Mouse (Mus musculus): Measurements from ENCODE around the gene Pramel6. TPM values are rescaled to one million over a fixed set of nuclear protein-coding genes. Genes with fewer than 3 reads are reported as not detected.
"Not testable (repeated sequence)": the region's sequence is repeated elsewhere in the genome, so short reads cannot be mapped to it uniquely, and the experiment has no call there.

Pramel6 gene
- total RNA-seq (2014; fragmentation: Nextera tagmentation) (not detected in 2 replicates), total RNA-seq (2017) (not detected in 2 replicates)

DNA sequence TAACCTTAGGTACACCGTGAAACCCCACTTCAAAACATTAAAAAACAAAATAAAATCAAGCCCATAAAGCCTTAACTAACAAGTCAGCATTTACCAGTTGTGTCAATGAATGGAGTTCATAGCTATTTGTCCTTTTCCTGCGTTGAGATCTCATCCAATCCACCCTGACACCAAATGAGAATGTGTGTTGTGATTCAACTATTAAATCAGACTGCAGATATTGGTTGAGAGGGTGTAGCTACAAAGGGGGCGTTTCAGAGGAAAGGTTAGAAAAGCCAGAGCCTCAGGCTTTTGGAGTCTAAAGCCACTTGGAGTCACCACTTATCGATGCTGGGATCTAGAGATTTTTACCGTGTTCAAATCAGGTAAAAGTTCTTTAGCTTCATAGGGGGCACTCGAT lies at the start of gene Pramel6:
TSS of gene Pramel6 (plus strand) at position 301 of the 400 bp plus-strand sequence.
- ATAC-seq (replicated peaks; ENCODE audit: low FRiP score, low TSS enrichment, poor library complexity, severe bottlenecking) = no peak

DNA sequence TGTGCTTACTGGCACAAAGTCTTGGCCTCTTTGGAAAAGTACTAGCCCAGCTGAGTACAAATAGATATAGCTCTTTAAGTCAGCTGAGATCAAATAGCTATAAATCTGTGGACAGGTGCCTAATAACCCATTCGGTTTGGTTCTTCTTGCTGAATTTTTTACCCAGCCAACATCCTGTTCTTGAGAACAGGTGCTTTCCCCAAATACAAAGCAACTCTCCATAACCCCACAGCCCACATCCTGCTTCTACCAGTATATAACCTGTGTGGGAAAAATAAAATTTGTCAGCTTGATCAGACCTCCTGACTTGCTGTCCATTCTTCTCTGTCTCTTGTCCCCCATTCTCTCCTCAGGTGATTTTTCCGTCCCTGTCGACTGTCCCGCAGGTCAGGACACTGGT lies 44.6 kb upstream of the Pramel6 start:
- no peak for ATAC-seq (replicated peaks; ENCODE audit: low FRiP score, low TSS enrichment, poor library complexity, severe bottlenecking)

DNA sequence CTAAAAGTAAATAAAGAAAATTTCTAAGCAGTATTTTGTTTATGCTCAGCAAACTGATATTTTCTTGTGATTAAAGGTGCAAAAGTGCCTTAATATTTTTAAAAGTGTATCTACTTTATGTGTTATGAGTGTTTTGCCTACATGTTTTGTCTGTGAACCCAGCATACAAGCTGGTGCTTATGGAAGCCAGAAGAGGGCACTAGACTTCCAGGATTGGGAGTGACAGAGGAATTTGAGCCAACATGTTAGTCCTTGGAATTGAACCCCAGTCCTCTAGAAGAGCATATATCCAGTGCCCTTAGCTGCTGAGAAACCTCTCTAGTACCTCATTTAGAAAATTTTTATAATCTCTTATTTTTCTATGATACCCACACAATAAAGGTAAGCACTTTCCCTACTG lies 26.2 kb upstream of the Pramel6 start:
- no peak for ATAC-seq (replicated peaks; ENCODE audit: low FRiP score, low TSS enrichment, poor library complexity, severe bottlenecking)

DNA sequence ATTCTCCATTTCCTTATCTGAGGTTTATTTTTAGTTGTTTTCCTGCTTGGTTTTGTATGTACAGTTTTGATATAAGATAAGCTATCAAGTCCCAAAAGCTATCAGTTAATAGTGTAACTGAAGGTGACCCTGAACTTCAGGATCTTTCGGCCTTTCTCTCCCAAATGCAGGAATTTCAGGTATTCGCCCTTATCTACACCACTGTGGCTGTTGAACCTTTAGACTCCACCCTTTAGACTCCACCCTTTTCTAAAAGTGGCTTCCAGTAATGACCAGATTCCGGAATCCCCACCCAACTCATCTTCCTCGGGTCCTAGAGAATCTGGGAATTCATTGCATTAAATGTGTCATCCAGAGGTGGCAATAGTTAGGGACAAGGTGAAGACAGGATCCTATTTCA lies 25.2 kb upstream of the Pramel6 start:
- no peak for ATAC-seq (replicated peaks; ENCODE audit: low FRiP score, low TSS enrichment, poor library complexity, severe bottlenecking)

DNA sequence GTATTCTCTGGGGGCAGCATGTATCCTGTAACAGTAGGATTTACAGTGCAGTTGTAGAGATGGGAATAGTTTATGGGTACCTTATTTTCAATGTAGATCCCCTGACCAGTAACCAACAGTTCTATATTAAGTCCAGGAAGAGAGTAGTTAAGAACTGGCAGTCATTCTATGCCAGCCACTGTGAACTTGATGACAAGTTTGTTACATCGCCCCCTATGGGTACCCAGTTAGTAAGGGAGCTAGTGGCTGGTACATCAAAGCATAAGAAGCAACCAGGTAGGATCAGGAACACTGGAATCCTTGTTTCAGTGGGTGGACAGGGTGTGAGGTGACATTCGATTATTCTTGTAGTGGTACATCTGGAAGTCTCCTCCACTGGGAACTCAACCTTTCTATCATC lies 24.1 kb upstream of the Pramel6 start:
- ATAC-seq (replicated peaks; ENCODE audit: low FRiP score, low TSS enrichment, poor library complexity, severe bottlenecking) = no peak

DNA sequence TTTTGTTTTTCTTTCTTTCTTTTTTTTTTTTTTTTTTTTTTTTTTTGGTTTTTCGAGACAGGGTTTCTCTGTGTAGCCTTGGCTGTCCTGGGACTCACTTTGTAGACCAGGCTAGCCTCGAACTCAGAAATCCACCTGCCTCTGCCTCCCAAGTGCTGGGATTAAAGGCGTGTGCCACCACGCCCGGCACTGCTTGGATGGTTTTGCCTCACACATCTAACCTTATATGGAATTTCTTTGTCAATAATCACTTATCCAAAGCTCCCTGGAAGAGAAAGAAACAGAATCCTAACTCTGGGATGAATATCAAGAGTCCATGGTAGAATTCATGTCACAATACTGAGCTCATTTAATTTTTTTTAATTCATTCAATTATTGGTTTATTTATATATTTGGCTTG lies 9.4 kb upstream of the Pramel6 start, which contains the start of gene Pramel7:
TSS of gene Pramel7 (minus strand) at position 101 of the 400 bp plus-strand sequence.
- not testable (repeated sequence) for ATAC-seq (replicated peaks; ENCODE audit: low FRiP score, low TSS enrichment, poor library complexity, severe bottlenecking)

DNA sequence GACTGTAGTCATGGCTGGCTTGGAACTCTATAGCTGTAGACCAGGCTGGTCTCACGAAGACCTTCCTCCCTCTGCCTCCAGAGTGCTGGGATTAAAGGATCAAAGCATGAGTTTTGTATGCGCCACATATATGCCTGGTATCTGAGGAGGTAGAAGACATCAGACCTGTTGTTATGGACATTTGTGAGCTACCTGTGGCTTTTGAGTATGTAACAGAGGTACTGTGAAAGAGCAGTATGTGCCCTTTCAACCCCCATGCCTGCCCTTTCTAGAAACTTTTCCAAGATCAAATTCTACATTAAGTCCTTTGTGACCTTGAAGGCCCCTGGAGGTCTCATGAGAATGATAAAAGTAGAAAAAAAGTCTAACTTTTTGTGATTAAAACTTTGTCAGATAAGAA lies 8.7 kb downstream of the Pramel6 start:
- ATAC-seq (replicated peaks; ENCODE audit: low FRiP score, low TSS enrichment, poor library complexity, severe bottlenecking) = no peak

DNA sequence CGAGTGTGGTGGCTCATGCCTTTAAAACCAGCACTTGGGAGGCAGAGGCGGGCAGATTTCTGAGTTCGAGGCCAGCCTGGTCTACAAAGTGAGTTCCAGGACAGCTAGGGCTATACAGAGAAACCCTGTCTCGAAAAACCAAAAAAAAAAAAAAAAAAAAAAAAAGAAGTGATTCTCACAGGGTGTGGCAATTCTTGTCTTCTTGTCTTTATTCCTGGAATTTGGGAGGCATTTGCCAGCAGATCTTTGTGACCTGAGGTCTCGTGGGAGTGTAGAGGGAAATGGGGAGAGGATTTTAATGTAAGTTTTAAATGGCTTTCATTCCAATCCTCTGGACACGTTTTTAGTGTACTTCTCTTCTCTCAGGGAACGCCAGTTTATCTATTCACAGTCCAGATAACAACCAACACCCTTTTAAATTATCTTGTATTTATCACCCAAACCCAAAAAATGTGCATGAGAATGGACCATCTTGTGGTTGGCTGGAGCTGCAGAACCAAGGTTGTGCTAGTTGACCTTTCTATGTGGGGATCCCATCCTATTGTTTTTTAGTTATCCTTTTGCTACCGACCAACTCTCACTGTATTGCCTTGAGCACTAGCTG lies 9.2 kb downstream of the Pramel6 start:
- no peak for ATAC-seq (replicated peaks; ENCODE audit: low FRiP score, low TSS enrichment, poor library complexity, severe bottlenecking)

DNA sequence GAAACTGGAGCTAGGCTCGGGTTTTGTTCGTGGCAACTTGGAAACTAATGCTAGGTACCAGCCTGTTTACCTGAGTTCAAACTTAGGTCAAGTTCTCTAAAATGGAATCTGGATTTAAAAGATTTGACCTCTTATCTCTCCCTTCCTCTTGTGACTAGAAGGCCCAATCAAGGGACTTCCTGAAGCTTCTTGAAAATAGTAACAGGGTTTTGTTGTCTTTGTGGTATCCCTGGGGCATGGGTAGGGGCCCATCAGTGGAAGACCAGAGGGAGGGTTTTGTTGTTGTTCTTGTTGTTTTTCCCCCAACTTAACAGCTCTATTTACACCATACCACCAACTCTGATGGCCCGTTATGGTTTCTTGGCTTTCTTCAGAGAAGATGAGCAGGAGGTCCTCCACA lies 10.2 kb downstream of the Pramel6 start:
- ATAC-seq (replicated peaks; ENCODE audit: low FRiP score, low TSS enrichment, poor library complexity, severe bottlenecking) = no peak

DNA sequence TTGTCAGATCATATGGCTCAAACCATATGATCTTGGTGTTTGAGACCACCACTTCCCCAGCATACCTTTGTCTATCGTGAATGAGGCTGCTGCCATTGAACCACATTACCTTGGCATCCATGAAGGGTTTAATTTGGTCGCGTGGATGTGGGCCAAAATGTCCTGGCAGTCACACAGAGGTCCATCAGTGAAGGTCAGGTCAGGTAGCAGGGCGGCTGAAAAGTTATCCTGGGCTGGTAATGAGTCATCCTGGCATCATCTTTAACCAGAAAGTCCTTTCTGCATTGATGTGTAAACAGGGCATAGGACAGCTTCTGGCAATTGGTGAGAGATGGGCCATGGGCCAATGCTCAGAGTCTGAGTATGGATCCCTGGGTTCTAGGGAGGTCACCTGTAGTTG lies 14.3 kb downstream of the Pramel6 start:
- ATAC-seq (replicated peaks; ENCODE audit: low FRiP score, low TSS enrichment, poor library complexity, severe bottlenecking) = no peak

DNA sequence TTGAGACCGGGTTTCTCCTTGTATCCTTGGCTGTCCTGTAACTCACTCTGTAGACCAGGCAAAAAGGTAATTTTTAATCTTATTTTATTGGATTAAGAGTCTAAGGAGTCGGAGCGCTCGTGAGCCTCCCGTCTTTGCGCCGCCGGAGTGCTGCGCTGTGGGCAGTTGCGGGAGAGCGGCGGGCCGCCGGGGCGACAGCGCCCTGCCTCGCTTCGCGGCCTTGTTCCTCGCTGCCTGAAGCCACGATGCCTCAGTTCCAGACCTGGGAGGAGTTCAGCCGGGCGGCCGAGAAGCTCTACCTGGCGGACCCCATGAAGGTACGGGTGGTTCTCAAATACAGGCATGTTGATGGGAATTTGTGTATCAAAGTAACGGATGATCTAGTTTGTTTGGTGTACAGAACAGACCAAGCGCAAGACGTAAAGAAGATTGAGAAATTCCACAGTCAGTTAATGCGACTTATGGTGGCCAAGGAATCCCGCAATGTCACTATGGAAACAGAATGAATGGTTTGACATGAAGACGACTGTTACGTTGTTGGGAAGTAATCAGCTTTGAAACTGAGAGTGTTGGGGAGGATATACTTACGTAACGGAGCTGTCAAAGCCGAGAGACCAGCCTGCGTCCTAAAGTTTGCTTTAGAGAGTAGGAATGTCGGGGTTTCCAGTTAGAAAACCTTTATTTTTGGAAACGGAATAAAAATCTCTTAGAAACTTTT lies 19.7 kb downstream of the Pramel6 start:
- ATAC-seq (replicated peaks; ENCODE audit: low FRiP score, low TSS enrichment, poor library complexity, severe bottlenecking) = 0 out of 2 replicates have a peak, but pooled peaks have one; percentile 47

DNA sequence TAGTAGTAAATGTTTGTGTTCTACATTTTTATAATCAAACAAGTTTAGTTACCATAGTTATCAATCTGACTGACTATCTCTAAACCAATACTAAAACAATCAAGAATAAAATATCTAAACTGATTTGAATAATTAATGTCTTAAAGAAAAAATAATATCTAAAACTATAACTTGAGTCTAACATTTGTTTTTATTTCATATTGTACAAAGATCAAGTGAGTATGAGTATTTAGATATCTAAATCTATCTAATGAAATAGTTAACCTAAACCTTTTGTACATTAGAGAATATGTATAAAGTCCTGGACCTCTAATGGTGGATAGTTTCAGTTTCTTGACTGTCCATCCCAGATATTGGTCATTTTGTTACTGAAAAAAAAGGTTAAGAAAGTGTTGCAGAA lies 25.1 kb downstream of the Pramel6 start, which contains the start of gene Olfr153:
TSS of gene Olfr153 (plus strand) at position 301 of the 400 bp plus-strand sequence.
- no peak for ATAC-seq (replicated peaks; ENCODE audit: low FRiP score, low TSS enrichment, poor library complexity, severe bottlenecking)

DNA sequence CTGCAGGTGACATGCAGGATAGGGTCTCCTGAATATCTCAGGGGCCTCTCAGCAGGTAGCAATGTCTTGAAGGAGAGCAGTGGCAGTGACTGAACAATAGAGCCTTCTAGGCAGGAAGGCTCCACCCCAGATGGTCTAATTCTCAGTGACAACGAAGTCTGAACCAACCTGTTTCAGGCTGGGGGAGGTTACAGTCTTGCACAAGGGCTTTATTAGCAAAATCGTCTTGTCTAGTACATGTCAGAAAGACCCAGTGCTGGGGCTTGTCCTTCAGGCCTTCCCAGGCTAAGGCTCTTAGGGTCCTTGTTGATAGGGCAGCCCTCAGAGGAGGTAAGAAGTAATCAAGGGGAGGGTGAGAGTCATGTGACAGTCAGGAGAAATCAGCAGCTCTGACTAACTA lies 28.5 kb downstream of the Pramel6 start:
- ATAC-seq (replicated peaks; ENCODE audit: low FRiP score, low TSS enrichment, poor library complexity, severe bottlenecking) = no peak

DNA sequence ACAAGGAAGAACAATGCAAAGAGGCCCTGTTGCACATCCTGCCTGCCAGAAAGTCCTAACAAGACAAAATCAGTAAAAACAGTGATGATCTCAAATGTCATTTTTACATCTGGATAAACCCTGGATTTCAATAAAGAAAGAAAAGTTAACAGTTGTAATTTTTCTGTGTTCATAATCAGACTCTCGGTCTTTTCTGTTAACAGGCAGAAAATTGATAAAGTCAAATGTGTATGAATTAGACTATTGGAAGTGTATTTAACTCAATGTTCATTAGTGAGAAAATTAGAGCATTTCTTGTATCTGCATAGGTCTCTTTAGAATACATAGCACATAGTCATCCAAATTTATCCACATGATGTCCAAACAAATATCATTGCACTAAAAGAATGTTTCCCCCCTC lies 39.1 kb downstream of the Pramel6 start, which contains the start of gene Olfr1128:
TSS of gene Olfr1128 (minus strand) at position 101 of the 400 bp plus-strand sequence.
- no peak for ATAC-seq (replicated peaks; ENCODE audit: low FRiP score, low TSS enrichment, poor library complexity, severe bottlenecking)

Other genes with a start within 250 kb of the Pramel6 start
- gene Olfr1116, start 239.0 kb upstream of the Pramel6 start, total RNA-seq (2014; fragmentation: Nextera tagmentation) = not detected in 2 replicates
- not detected in 2 replicates for gene Olfr1116, start 239.0 kb upstream of the Pramel6 start, total RNA-seq (2017)
- not detected in 2 replicates for gene Olfr1118, start 199.0 kb upstream of the Pramel6 start, total RNA-seq (2014; fragmentation: Nextera tagmentation)
- gene Olfr1118, start 199.0 kb upstream of the Pramel6 start, total RNA-seq (2017) = not detected in 2 replicates
- gene Olfr1120, start 151.8 kb upstream of the Pramel6 start, total RNA-seq (2014; fragmentation: Nextera tagmentation) = not detected in 2 replicates
- gene Olfr1120, start 151.8 kb upstream of the Pramel6 start, total RNA-seq (2017) = not detected in 2 replicates
- not detected in 2 replicates for gene Olfr1121, start 136.7 kb upstream of the Pramel6 start, total RNA-seq (2014; fragmentation: Nextera tagmentation)
- gene Olfr1121, start 136.7 kb upstream of the Pramel6 start, total RNA-seq (2017) = not detected in 2 replicates
- gene Olfr1122, start 120.7 kb upstream of the Pramel6 start, total RNA-seq (2014; fragmentation: Nextera tagmentation) = not detected in 2 replicates
- gene Olfr1122, start 120.7 kb upstream of the Pramel6 start, total RNA-seq (2017) = not detected in 2 replicates
- gene Olfr1123, start 89.9 kb upstream of the Pramel6 start, total RNA-seq (2014; fragmentation: Nextera tagmentation) = not detected in 2 replicates
- not detected in 2 replicates for gene Olfr1123, start 89.9 kb upstream of the Pramel6 start, total RNA-seq (2017)
- gene Olfr1124, start 76.3 kb upstream of the Pramel6 start, total RNA-seq (2014; fragmentation: Nextera tagmentation) = not detected in 2 replicates
- gene Olfr1124, start 76.3 kb upstream of the Pramel6 start, total RNA-seq (2017) = not detected in 2 replicates
- gene Olfr1126, start 52.6 kb upstream of the Pramel6 start, total RNA-seq (2014; fragmentation: Nextera tagmentation) = not detected in 2 replicates
- gene Olfr1126, start 52.6 kb upstream of the Pramel6 start, total RNA-seq (2017) = not detected in 2 replicates
- not detected in 2 replicates for gene Pramel7, start 9.5 kb upstream of the Pramel6 start, total RNA-seq (2014; fragmentation: Nextera tagmentation)
- gene Pramel7, start 9.5 kb upstream of the Pramel6 start, total RNA-seq (2017) = not detected in 2 replicates
- gene Olfr153, start 25.2 kb downstream of the Pramel6 start, total RNA-seq (2014; fragmentation: Nextera tagmentation) = not detected in 2 replicates
- not detected in 2 replicates for gene Olfr153, start 25.2 kb downstream of the Pramel6 start, total RNA-seq (2017)
- not detected in 2 replicates for gene Olfr1128, start 39.0 kb downstream of the Pramel6 start, total RNA-seq (2014; fragmentation: Nextera tagmentation)
- not detected in 2 replicates for gene Olfr1128, start 39.0 kb downstream of the Pramel6 start, total RNA-seq (2017)
- gene Olfr1129, start 67.3 kb downstream of the Pramel6 start, total RNA-seq (2014; fragmentation: Nextera tagmentation) = not detected in 2 replicates
- gene Olfr1129, start 67.3 kb downstream of the Pramel6 start, total RNA-seq (2017) = not detected in 2 replicates
- gene Olfr1130, start 99.6 kb downstream of the Pramel6 start, total RNA-seq (2014; fragmentation: Nextera tagmentation) = not detected in 2 replicates
- not detected in 2 replicates for gene Olfr1130, start 99.6 kb downstream of the Pramel6 start, total RNA-seq (2017)
- not detected in 2 replicates for gene Olfr1131, start 120.5 kb downstream of the Pramel6 start, total RNA-seq (2014; fragmentation: Nextera tagmentation)
- not detected in 2 replicates for gene Olfr1131, start 120.5 kb downstream of the Pramel6 start, total RNA-seq (2017)
- not detected in 2 replicates for gene Olfr1132, start 131.0 kb downstream of the Pramel6 start, total RNA-seq (2014; fragmentation: Nextera tagmentation)
- gene Olfr1132, start 131.0 kb downstream of the Pramel6 start, total RNA-seq (2017) = not detected in 2 replicates
- gene Olfr1133, start 140.8 kb downstream of the Pramel6 start, total RNA-seq (2014; fragmentation: Nextera tagmentation) = not detected in 2 replicates
- gene Olfr1133, start 140.8 kb downstream of the Pramel6 start, total RNA-seq (2017) = not detected in 2 replicates
- gene Olfr1134, start 151.9 kb downstream of the Pramel6 start, total RNA-seq (2014; fragmentation: Nextera tagmentation) = not detected in 2 replicates
- gene Olfr1134, start 151.9 kb downstream of the Pramel6 start, total RNA-seq (2017) = not detected in 2 replicates
- not detected in 2 replicates for gene Olfr1135, start 167.1 kb downstream of the Pramel6 start, total RNA-seq (2014; fragmentation: Nextera tagmentation)
- gene Olfr1135, start 167.1 kb downstream of the Pramel6 start, total RNA-seq (2017) = not detected in 2 replicates
- not detected in 2 replicates for gene Olfr1136, start 187.4 kb downstream of the Pramel6 start, total RNA-seq (2014; fragmentation: Nextera tagmentation)
- gene Olfr1136, start 187.4 kb downstream of the Pramel6 start, total RNA-seq (2017) = not detected in 2 replicates
- not detected in 2 replicates for gene Olfr1137, start 206.6 kb downstream of the Pramel6 start, total RNA-seq (2014; fragmentation: Nextera tagmentation)
- not detected in 2 replicates for gene Olfr1137, start 206.6 kb downstream of the Pramel6 start, total RNA-seq (2017)
- not detected in 2 replicates for gene Olfr1138, start 233.4 kb downstream of the Pramel6 start, total RNA-seq (2014; fragmentation: Nextera tagmentation)
- not detected in 2 replicates for gene Olfr1138, start 233.4 kb downstream of the Pramel6 start, total RNA-seq (2017)
- gene Olfr1140, start 237.2 kb downstream of the Pramel6 start, total RNA-seq (2014; fragmentation: Nextera tagmentation) = not detected in 2 replicates
- gene Olfr1140, start 237.2 kb downstream of the Pramel6 start, total RNA-seq (2017) = not detected in 2 replicates
- gene Olfr1141, start 247.4 kb downstream of the Pramel6 start, total RNA-seq (2014; fragmentation: Nextera tagmentation) = not detected in 2 replicates
- gene Olfr1141, start 247.4 kb downstream of the Pramel6 start, total RNA-seq (2017) = not detected in 2 replicates

Data from megakaryocyte-erythroid progenitor cell, adult 5-6 weeks (primary cell).